Mouse (Mus musculus) cerebellum, adult 9-10 months (tissue): ENCODE data around the gene Col6a3.

Experiments
- DNase-seq: peaks from one replicate; pipeline ENCODE4 v3.0.0; 2022

Gene Col6a3

DNA sequence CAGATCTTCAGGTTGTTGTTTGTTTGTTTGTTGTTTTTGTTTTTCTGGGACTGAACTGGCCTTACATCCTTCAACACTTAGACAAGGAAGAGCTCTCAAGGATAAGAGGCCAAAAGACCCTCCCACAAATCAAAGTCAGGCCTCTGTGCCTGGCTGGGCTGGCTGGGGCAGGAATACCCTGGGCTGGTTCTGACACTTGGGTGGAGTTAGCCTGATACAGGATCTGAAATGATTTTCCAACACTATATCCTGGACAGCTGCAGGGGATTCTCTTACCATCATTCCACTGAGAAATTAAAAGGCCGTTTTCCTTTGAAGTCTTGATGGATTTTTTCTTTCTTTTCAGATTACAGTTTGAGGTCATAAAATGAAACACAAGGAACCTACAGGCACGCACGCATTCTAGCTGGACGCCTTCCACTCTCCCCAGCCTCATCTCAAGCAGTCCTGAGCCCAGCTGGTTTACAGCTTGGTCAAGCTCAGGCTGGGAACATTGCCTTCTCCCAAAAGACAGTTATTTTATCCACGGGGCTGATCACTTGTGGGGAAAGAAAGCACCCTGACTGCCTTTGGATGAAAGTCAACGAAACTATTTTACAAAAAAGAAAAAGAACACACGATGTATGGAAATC, 123.0 kb downstream of the Col6a3 start:
- DNase-seq = no peak

DNA sequence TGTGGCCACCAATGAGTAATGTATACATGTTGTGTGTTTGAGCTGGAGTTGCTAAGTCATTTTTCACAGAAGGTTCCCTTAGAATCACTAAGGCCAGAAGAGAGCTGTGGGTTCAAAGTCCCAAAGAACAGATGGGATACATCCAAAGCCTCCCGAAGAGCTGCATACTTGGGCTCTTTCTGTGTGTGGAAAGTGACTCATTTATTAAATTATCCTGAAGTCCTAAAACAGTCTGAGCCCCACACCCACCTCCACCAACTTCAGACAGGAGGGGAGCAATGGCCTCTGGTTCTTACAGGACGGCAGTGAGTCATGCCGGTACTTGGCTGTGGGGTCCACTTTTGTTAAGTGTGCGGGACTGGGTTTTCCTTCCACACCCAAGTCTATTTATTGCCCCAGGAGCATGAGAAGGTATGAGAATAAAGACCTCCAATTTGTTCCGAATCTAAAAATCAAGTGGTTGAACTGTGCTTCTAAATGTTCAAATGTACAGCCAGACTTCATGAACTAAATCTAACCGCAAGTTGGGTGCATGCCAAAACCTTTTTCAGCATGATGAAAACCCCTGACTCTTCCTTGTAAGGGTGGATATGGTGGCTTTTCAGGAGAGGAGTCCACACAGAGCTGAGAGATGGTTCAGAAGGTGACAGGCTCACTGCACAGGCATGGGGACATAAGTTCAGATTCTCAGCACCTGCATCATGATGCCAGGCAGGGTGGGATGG, 124.8 kb downstream of the Col6a3 start:
- DNase-seq = no peak

DNA sequence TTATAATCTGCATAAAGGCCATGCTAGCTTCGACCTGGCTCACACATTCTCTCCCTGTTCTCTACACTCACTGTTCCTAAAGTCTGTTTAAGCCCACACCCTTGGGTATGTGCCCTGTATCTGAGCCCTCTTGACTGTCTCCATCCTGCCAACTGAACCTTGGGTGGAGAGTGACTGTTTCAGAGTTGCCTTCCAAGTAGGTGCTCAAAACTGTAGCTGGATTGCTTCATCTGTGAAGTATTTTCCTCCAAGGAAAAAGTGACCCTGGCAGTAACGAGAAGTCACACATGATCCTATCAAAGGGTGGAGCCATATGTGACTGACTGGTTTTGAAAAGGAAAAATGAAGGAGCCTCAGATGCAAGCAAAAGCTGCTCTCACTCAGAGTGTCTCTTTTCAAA, 127.5 kb downstream of the Col6a3 start:
- DNase-seq = no peak
